Mouse (Mus musculus): Measurements from ENCODE around the gene Zfp853.

- TF ChIP-seq CTCF (IDR thresholded peaks at IDR 0.05) (no peak), EP300 (IDR thresholded peaks at IDR 0.05) (no peak)
Measured at GRCm38 (mm10) chr5:143295330-143295729, 1.9 kb upstream of the Zfp853 start.

All from lung, postnatal 0 days (tissue).